Mouse (Mus musculus): ENCODE results near the gene Lgi1.

GRCm38 (mm10) chr19:38351202-38351601 lies 86.9 kb downstream of the Lgi1 start:
- no peak for TF ChIP-seq CTCF (IDR thresholded peaks at IDR 0.05; ENCODE audit: borderline replicate concordance, control insufficient read depth, extremely low read depth, insufficient read depth, low read length, poor library complexity)
- no peak for TF ChIP-seq POLR2A (IDR thresholded peaks at IDR 0.05; ENCODE audit: control insufficient read depth, extremely low read depth, insufficient read depth, low read length, poor library complexity)
